Mouse (Mus musculus) monocyte, adult 5-6 weeks (primary cell): ENCODE results near the gene Ccdc126. TPM values are rescaled to one million over a fixed set of nuclear protein-coding genes. Genes with fewer than 3 reads are reported as not detected.
"Not testable (repeated sequence)": the region's sequence is repeated elsewhere in the genome, so short reads cannot be mapped to it uniquely, and the experiment has no call there.

ENCODE experiments used
- ATAC-seq: fragments of 153-309, 156-312 bp; replicated peaks from 2 replicates; pipeline ENCODE4 v1.8.0; 2017; ENCODE audit warnings: mild to moderate bottlenecking; ENCODE audit not compliant: low TSS enrichment, insufficient number of reproducible peaks, severe bottlenecking, poor library complexity, low FRiP score
- total RNA-seq: library from RNA; stranded (forward); fragments of 200-1000, 200-491, 200-594 nt; gene quantifications from 3 replicates; pipeline ENCODE4 v1.2.3, GENCODE M21; 2017

Ccdc126 gene
- total RNA-seq, result 1.3 to 4.2 TPM (median 3.2 TPM) in 3 replicates

- peak; percentile 98 for ATAC-seq
Measured at GRCm38 (mm10) chr6:49318966-49319594, at the start of gene Ccdc126. Gene Ccdc126, plus strand, starts transcription at chr6:49319274.

GRCm38 (mm10) chr6:49269923-49270322, 49.2 kb upstream of the Ccdc126 start:
- no peak for ATAC-seq

- ATAC-seq, result no peak
Measured at GRCm38 (mm10) chr6:49271815-49272214, 47.3 kb upstream of the Ccdc126 start.

- ATAC-seq, result no peak
Measured at GRCm38 (mm10) chr6:49272863-49273262, 46.2 kb upstream of the Ccdc126 start.

- ATAC-seq, result no peak
Measured at GRCm38 (mm10) chr6:49273934-49274333, 45.1 kb upstream of the Ccdc126 start.

GRCm38 (mm10) chr6:49274416-49275091, 44.5 kb upstream of the Ccdc126 start:
- no peak for ATAC-seq

GRCm38 (mm10) chr6:49275296-49275695, 43.8 kb upstream of the Ccdc126 start:
- ATAC-seq, result no peak

GRCm38 (mm10) chr6:49280942-49281341, 38.1 kb upstream of the Ccdc126 start:
- no peak for ATAC-seq

- no peak for ATAC-seq
Measured at GRCm38 (mm10) chr6:49282122-49282521, 37.0 kb upstream of the Ccdc126 start.

GRCm38 (mm10) chr6:49298286-49298685, 20.8 kb upstream of the Ccdc126 start:
- ATAC-seq, result no peak

GRCm38 (mm10) chr6:49314821-49315220, 4.3 kb upstream of the Ccdc126 start:
- not testable (repeated sequence) for ATAC-seq

GRCm38 (mm10) chr6:49319595-49320315, 681 bp downstream of the Ccdc126 start:
- no peak for ATAC-seq

- ATAC-seq, result no peak
Measured at GRCm38 (mm10) chr6:49321341-49321740, 2.3 kb downstream of the Ccdc126 start.

GRCm38 (mm10) chr6:49322056-49322455, 3.0 kb downstream of the Ccdc126 start:
- no peak for ATAC-seq

GRCm38 (mm10) chr6:49322986-49323385, 3.9 kb downstream of the Ccdc126 start:
- ATAC-seq, result no peak

GRCm38 (mm10) chr6:49324528-49324927, 5.5 kb downstream of the Ccdc126 start:
- ATAC-seq, result no peak

- no peak for ATAC-seq
Measured at GRCm38 (mm10) chr6:49325294-49325693, 6.2 kb downstream of the Ccdc126 start.

- no peak for ATAC-seq
Measured at GRCm38 (mm10) chr6:49326846-49327245, 7.8 kb downstream of the Ccdc126 start.

GRCm38 (mm10) chr6:49331369-49332059, 12.4 kb downstream of the Ccdc126 start:
- ATAC-seq, result no peak
